Mouse (Mus musculus) cerebellum, postnatal 10 days (tissue): ENCODE data around the gene Armc2.
"Not testable (repeated sequence)": the region's sequence is repeated elsewhere in the genome, so short reads cannot be mapped to it uniquely, and the experiment has no call there.

Experiments used
- DNase-seq, 2 experiments: peaks; one replicate each; pipeline ENCODE4 v3.0.0; 2021; ENCODE audit warnings: mixed read lengths in 2 of 2

Gene Armc2

DNA sequence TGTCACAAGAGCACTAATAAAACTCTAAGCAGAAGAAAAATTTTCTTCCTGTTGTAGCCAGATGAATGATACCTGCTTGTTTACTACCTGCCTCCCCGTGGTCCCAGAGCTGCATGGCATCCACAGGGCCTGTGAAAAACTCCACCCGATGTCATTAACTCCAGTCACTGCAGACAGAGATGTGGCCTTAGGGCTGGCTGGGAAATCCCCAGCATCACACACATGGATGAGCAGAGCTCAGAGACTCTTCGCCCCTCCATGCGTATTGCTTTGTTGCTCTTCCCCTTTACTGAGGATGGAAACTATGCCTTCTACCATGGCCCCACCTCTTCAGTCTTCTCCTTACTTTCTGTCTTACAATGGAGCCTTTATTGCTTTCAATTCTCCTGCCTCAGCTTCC is 55.5 kb downstream of the Armc2 start:
- DNase-seq = no peak

DNA sequence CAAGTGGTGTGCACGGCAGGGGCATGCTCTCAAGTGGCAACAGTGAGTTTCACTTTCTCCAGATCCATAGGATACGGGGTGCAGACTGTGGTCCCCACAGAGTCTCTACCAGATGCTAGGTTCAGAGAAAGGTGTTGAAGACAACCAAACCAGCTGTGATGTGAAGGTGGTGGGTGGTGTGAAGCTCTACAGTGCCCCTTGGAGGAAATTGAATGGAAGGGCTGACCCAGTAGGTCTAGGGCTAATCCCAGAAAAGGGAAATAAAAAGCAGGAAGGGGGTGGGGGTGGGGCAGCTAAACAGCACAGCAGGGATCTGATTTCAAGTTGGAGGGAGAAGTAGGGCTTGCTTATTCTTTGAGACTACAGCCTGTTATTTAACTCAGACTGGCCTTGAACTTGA is 58.4 kb downstream of the Armc2 start:
- no peak for DNase-seq

DNA sequence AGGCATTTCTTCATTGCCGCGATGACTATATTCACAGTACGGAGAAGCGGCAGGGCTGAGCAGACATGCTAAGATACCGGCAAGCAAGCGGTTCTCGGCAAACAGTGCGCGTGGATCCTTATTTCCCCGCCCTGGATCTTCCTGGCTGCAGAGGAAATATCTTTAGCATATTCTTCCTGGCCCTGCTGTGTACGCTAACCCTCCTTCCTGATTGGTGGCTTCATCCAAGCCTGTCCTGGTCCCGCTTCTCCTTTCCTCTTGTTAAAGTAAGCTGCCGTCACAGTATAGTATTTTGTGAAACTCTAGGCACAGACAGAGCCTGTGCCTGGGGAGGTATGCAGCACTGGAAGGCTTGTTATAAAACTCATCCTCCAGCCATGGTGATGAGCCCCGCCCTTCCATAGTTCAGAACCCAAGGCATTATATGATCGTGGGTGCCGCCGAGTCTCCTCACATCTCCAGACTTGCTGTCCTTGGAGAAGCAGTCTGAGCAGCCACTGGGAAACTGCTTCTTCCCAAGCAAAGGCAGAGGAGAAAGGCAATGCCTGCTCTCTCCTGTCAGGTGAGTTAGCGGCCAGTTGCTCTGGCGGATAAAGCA is 59.5 kb downstream of the Armc2 start:
- DNase-seq = no peak

DNA sequence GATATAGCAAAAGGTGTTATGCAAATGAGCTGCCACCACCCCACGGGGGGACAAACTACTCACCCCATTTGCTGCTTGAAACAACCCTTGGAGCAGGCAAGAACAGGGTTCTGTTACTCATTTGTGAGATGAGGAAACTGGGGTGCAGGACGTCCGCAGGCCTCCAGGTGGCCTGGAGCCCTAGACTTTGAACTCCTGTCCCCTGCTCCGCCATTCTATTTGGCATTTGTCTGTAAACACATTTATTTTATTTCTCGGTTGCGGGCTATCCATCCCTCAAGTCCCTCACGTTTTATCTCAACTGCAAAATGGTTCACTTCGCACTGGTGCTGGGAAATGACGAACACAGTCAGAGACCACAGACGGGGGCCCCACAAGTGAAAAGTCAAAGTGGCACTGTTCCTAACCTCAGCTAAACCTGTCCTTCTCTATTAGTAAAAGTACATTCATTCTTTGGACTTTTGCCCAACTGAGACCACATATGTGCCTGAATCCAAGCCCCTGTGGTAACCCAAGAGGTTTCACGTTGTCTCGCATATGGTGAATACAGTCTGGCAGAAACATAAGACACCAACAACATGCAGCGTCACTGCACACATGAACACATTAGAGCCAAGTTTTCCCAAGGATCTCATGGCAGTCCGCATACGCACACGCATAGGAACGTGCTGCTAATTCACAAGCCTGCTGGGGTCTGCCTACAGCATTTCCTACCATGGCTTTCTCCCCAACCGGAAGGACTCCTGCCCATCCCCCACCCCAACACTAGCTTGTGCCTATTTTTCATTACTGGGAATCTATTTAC is 60.6 kb downstream of the Armc2 start:
- DNase-seq = peak; percentile 61 to 73

DNA sequence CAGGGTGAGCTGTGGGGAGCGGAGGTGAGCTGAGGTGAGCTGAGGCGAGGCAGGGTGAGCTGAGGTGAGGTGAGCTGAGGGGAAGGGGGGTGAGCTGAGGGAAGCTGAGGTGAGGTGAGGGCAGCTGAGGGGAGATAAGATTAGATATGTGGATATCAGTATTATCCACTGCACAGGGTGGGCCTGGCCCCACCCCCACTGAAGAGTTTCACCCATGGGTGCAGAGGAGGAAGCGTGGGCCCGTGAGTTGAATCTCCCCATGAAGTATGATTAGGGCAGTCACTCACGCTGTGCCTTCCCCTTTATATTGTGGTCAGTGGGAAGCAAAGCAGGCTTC is 64.7 kb downstream of the Armc2 start:
- no peak for DNase-seq

DNA sequence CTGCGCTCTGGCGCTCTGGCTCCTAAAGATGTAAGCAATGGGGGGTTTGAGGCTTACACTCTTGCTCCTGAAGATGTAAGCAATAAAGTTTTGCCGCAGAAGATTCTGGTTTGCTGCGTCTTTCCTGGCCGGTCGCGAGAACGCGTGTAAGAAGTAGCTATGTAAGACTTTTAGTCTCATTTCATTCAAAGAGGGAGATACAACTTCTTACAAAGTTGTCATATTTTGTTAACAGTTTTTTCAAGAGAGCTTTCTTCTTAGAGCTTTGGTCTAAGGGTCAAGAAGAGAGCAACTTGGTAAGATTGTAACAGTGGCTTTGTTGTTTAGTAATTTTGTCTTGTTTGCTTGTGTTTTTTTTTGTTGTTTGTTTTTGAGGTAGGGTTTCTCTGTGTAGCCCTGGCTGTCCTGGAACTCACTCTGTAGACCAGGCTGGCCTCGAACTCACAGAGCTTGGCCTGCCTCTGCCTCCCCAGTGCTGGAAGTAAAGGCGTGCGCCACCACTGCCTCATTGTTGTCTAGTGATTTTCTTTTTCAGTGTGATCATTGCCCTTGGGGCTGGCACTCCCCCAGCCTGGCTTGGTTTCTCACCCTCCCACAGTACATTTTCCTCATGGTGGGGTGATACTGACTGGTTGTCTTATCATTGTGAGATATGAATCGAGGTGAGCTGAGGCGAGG is 65.3 kb downstream of the Armc2 start:
- DNase-seq = no peak

DNA sequence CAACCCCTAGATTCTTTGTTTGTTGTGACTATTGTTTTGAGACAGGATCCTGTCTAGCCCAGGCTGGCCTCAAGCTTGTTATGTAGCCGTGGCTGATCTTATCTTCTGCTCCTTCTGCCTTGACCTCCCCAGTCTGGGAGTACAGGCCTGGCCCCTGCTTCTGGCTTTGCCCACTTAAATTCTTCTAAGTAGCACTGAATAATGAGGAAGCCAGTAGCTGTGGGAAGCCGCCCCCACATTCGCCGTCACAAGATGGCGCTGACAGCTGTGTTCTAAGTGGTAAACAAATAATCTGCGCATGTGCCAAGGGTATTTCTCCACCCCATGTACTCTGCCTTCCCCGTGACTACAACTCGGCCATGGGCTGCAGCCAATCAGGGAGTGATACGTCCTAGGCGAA is 65.9 kb downstream of the Armc2 start:
- DNase-seq = not testable (repeated sequence)

DNA sequence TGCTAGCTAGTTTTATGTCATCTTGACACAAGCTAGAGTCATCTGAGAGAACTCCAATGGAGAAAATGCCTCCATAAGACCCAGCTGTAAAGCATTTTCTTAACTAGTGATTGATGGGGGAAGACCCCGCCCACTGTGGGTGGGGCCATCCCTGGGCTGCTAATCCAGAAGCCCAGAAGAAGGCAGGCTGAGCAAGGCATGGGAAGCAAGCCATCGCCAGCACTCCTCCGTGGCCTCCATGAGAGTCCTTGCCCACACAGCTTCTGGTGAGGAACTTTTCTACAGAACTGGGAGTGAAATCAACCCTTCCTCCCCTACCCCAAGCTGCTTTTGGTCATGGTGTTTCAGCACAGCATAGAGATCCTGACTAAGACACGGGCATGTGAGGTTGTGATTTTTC is 79.2 kb downstream of the Armc2 start:
- peak in 1 of 2 experiments; percentile 19 for DNase-seq

DNA sequence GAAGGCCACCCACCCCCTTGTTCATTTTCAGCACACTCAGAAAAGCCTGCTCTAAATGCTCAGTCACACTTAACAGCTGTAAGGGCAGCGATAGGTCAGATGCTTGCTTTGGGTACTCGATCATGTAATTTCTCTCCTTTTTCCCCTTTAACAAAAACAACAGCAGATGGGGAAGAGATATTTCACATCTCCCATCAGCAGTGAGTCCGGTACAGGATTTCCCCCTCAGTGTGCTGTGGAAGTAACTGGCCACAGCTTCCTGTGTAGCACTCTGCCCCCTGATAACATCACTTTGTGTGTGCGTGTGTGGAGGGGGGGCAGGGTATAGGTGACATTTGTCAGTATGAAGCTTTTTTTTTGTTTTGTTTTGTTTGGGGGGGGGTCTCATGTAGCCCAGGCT is 81.1 kb downstream of the Armc2 start:
- no peak for DNase-seq

DNA sequence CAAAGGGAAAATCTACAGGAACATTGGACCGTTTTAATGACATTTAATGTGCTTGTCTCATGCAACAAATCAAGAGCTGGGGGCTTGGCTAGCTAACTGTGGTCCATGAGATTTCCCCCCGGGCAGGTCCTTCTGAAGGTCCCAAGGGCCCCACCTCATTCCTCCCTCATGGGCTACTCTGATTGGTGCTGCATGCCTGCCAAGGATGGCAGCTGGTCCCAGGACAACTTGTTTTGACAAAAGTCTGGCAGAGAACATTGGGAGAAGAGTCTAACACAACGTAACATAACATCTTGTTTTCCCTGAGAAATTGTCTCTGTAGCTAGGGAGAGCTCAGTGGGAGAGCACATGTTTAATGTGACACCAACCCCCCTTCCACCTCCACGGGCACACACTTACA is 82.1 kb downstream of the Armc2 start:
- peak; percentile 60 to 71 for DNase-seq

DNA sequence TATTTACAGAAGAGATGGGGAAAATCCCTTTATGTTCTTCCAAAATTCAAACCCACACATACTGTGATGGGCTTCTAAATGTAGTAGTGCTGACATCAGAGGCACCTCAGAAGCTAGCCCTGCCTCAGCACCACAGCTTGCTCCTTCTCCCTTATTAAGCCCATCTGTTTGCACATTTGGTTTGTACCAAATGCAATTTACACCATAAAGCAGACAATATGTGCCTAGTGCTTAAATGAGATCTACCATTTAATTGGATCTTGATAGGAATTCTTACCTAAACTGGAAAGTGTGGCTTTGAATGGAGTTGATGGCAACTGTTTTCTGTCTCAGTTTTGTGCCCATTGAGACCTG is 82.8 kb downstream of the Armc2 start:
- DNase-seq = no peak

DNA sequence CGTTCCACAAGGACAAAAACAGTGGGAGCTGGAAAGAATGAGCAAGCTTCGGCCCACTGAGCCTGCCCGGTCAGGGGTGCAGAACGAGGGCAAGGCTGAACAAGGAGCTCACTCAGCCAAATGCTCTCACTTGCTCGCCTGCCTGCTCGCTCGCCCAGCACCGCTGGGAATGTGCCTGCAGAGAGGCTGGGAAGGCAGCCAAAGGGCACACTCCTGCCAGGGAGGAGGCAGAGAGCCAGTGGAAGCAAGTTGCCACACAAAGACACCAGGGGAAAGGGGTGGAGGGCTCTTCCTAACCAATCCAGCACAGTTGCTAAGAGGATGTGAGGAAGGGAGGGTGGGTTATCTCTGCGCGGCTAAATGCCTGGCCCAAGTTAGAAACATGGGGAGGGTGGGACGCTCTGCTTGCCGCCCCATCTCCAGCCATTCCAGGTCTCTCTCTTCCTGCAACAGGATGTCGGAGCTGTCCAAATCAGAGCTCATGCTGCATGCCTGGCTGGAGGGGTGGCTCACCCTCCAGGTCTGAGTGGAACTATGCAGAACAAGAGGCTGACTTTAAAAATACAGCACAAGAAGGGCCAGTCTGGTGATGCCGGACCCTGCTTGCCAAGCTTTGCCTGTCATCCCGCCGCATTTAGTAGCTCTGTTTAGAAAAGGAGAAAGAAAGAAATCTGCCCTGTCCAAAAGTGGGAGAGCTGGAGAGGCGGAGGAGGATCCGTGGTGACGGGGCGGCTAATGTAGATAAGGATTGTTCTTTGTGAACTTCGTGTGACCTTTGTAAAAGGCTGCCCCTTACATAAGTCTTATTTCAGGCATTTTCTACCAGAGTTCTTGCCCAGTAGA is 83.4 kb downstream of the Armc2 start:
- peak; percentile 96 to 98 for DNase-seq

DNA sequence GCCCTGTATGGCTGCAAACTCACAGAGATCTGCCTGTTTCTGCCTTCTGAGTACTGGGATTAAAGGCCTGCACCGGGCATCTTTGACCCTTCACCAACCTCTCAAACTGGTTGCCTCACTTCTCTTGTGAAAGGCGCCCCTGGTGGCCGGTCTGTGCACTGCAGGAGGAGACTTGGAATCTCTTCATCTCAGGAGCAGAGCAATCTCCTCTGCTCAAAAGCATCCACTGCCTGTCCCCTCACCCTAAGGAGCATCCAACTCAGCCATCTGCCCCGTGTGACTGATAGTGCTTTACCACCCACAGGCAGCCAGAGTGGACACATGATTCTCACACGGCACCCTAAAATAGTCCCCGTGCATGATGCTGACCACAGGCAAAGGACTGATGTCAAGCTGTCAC is 84.7 kb downstream of the Armc2 start:
- DNase-seq = peak; percentile 84 to 90

DNA sequence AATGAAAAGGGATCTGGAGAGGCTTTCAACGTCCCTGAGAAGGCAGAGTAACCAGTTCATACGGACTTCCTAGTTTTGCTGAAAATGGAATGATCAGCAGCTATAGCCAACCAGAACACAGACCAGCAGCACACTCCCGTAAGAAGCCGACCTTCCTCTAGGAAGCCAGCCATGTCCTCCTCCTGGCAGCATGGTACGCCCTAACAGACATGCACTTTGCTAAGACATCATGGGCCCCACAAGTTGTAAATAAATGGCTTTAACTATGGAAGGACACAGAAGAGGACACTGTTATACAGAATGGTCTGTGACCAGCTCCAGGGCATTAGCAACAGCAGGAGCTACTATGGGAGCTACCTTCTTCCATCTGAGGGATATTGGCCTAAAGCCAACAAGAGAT is 85.3 kb downstream of the Armc2 start:
- DNase-seq = peak; percentile 35 to 49

DNA sequence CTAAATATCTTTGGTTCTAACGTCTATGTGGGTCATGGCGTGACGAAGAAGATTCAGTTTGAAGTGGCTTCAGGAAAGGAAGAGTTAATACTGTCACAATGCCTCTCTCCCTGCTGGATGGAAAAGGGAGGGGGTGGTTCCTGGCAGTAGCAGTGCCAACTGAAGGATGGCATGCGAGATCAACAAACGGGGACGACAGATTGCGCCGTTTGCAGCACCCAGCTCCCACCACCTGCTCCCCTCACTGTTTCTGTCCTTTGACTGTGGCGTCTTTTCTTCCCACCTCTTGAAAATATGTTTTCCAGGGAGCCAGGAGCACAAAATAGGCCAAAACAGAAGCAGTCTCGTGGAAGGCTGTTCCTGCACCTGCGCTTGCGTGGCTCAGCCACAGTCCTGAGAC is 86.3 kb downstream of the Armc2 start:
- peak; percentile 91 to 94 for DNase-seq

DNA sequence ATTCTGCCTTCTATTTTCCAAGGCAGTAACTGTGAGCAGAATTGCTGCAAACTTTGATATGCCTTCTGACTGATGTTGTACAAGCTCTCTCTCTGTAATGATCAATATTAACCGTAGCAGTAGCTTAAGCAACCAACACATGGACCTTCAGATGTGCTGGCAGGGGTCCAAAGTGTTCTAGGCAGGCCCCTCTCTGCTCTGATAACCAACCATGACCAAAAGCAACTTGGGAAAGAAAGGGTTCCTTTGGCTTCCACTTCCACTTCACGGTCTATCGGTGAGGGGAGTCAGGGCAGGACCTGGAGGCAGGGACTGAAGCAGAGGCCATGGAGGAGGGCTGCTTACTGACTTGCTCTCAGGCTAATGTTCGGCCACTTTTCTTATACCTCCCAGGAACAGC is 87.3 kb downstream of the Armc2 start:
- DNase-seq = peak; percentile 68 to 72

DNA sequence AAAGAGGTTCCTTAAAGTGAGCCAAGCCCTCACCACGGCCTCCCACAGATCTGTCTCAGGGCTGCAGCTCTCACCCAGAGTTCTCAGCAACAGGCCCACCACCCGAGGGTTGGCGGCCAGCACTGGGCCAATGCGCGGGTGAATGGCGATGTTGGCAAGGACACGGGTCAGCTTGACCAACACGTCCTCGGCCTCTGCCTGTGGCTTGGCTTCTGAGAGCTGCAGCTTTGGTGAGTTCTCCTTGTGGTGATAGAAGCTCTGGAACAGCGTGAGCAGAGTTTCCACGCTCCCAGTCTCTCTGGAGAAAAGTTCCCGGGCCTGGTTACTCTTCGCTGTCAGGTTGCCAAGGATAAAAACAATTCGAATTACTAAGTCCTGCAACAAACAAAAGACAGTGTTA is 91.5 kb downstream of the Armc2 start:
- peak in 1 of 2 experiments; percentile 57 for DNase-seq

DNA sequence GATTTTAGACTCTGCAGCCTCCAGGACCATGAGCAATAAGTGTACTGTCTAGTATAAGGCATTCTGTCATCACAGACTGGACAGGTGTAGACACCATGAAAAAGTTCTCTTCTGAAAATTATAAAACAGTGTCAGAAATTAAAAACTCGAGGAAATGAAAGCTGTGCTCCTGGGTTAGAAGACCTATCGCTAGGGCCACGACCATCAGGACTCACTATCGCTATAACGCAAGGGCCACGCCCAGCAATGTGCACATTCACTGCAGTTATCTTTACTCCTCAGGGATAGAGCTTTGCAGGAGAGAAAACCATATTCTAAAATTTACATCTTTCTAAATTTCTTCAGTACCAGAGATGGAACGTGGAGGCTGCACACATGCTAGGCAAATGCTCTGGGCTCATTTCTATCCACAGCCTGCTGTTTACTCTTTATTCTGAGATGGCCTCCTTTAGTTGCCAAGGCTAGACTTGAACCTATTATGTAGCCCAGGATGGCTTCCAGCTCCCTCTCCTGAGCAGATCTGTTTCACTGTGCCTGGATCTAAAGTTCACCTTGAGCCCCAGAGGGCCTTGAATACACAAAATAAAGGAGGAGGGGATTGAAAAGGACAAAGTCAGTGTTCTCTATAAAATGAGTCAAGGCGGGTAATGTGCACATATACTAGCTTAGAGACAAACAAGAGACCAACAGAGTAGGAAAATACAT is 105.8 kb downstream of the Armc2 start:
- no peak for DNase-seq

DNA sequence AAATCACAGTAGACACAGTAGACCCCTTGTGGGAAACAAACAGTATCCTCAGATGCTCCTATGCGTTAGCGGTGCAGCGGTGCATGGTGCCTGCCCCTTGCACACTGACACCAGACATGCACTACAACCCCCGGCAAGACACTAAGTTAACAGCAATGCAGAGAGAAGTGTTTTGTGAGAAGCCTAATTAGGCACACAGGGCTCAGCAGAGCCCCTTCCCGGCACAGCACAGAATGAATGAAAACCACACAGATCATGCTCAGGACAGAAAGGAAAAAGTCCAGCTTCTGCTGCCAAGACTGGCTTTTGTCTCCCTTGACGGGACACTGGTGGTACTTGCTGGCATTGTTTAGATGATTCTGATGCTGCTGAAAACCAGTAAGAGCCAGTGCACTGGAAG is 109.3 kb downstream of the Armc2 start:
- peak; percentile 42 to 48 for DNase-seq

DNA sequence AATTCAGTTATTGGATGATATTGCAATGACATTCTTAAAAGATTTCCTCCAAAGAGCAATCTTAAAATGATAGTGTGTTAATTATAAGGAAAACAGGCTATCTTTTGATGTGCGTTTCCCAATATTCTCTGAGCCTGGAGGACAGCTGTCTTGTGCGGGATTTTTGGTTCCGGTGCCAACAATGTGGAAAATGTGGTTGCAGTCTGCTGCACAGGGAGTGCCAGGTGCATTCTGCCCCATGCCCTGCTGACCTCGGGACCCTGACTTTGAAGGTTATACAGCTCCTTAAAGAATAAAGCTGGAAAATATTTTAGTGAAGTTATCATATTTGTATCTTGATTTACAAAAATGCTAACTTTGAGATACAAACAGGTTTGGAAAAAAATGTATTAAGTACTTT is 110.3 kb downstream of the Armc2 start:
- peak; percentile 71 to 76 for DNase-seq

DNA sequence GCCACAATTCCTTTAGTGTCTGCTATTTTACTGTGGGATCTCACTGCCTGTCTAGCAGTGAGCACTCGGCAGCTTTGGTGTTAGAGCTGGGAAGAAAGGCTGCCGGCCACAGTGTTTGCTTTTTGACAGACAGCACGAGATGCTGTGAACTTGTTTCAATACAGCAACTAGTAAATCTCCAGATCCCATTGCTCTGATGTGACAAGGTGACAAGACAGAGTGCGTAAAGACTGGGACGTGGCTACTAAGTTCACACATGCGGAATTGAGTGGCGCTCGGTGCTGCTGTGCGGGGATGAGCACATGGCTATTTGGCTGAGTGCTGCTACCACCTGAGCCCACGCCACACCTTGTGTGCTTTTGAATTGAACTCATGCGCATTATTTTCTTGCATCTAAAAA is 110.8 kb downstream of the Armc2 start:
- DNase-seq = peak; percentile 49 to 51

DNA sequence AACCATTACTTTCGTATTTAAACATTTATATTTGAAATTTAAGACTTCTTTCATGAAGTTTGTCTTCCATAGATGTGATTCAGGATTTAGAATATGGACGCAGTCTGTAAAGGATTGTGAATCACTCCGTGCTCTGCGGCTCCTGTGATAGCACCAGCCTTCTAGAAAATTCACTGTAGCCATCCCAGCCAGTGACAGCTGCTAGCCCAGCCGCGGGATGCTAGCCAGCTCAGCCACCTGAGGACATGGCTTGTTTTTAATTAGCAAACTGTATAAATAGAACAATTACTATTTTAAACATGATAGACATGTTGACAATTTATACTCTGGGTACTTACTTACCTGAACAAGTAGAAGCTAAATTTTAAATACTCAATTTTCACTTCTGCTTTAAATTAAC is 116.4 kb downstream of the Armc2 start:
- DNase-seq = peak; percentile 89 to 91

DNA sequence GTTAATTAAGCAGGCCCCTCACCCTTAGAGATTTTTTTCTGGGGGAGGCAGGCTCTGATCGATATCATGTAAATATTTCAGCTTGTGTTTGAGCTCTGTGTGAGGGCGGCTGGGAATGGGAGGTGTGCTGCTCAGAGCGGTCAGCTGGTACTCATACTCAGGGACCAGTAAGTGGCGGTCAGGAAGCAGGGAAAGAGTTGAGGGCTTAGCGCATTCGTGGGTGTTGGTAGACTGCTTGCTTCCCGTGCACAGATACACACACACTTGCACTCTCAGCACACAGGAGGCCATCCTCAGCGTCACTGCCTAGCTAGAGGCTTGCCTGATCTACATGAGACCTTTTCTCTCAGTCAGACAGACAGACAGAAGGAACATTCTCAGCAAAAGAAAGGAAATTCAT is 116.8 kb downstream of the Armc2 start:
- DNase-seq = no peak
